Mouse (Mus musculus) heart, embryonic 14.5 days (tissue): ENCODE measurements around the gene H2-M10.6. TPM values are rescaled to one million over a fixed set of nuclear protein-coding genes. Genes with fewer than 3 reads are reported as not detected.

Experiments
- ATAC-seq: fragments of 200-750 bp; cut with Nextera tagmentation; 2 replicates; pipeline ENCODE4 v1.8.0; 2017; ENCODE audit warnings: low read depth, moderate TSS enrichment; ENCODE audit not compliant: insufficient number of reproducible peaks, insufficient read depth, low FRiP score
- H3K27ac ChIP-seq, 2 experiments: fragments of 200-500 bp in 1 of 2; fragments of 300-500 bp in 1 of 2; sonication (generic) in 1 of 2; replicated peaks in 1 of 2; 2 replicates each; pipeline ENCODE4 v1.5.1; 2012 to 2014; ENCODE audit warnings: low read depth in 2 of 2, low read length in 2 of 2, control low read depth in 1 of 2, mild to moderate bottlenecking in 1 of 2, mixed read lengths in 1 of 2; ENCODE audit not compliant: control insufficient read depth in 1 of 2, insufficient read depth in 1 of 2
- H3K27me3 ChIP-seq: fragments of 300-500 bp; sonication (generic); 2 replicates; pipeline ENCODE4 v1.6.1; 2014; ENCODE audit warnings: mild to moderate bottlenecking, low read length, control low read depth; ENCODE audit not compliant: control insufficient read depth, insufficient read depth
- H3K36me3 ChIP-seq: fragments of 300-500 bp; sonication (generic); 2 replicates; pipeline ENCODE4 v1.6.1; 2014; ENCODE audit warnings: mild to moderate bottlenecking, control low read depth, low read length, mixed read lengths; ENCODE audit not compliant: control insufficient read depth, insufficient read depth
- H3K4me1 ChIP-seq, 2 experiments: fragments of 200-500 bp in 1 of 2; fragments of 300-500 bp in 1 of 2; sonication (generic) in 1 of 2; 2 replicates each; pipeline ENCODE4 v1.6.1; 2012 to 2014; ENCODE audit warnings: low read length in 2 of 2, control low read depth in 1 of 2, mixed read lengths in 1 of 2; ENCODE audit not compliant: control insufficient read depth in 2 of 2, insufficient read depth in 2 of 2
- H3K4me2 ChIP-seq: fragments of 300-500 bp; sonication (generic); 2 replicates; pipeline ENCODE4 v1.6.1; 2014; ENCODE audit warnings: mild to moderate bottlenecking, low read length
- H3K4me3 ChIP-seq, 2 experiments: fragments of 200-500 bp in 1 of 2; fragments of 300-500 bp in 1 of 2; sonication (generic) in 1 of 2; 2 replicates each; pipeline ENCODE4 v1.5.1; 2012 to 2014; ENCODE audit warnings: low read length in 2 of 2, mild to moderate bottlenecking in 2 of 2, control low read depth in 1 of 2, low read depth in 1 of 2, moderate library complexity in 1 of 2; ENCODE audit not compliant: control insufficient read depth in 1 of 2, insufficient read depth in 1 of 2
- H3K9ac ChIP-seq: fragments of 300-500 bp; sonication (generic); 2 replicates; pipeline ENCODE4 v1.6.1; 2014; ENCODE audit warnings: mild to moderate bottlenecking, low read length
- H3K9me3 ChIP-seq: fragments of 300-500 bp; sonication (generic); 2 replicates; pipeline ENCODE4 v1.6.1; 2016; ENCODE audit warnings: low read length, control low read depth; ENCODE audit not compliant: control insufficient read depth
- WGBS: fragments of 180-500 bp; shearing (Covaris S2); extraction: QIAGEN DNeasy Blood & Tissue Kit; methylation state at CpG from one replicate; pipeline ENCODE4 v1.1.7; 2014; 5-methylcytosine and 5-hydroxymethylcytosine counted together
- polyA plus RNA-seq: library from polyadenylated mRNA; unstranded; fragments of >200 nt; fragmentation: Nextera tagmentation; extraction: Ambion mirVana; gene quantifications from 2 replicates; pipeline ENCODE4 v1.2.1, GENCODE M21; 2014

H2-M10.6 gene
- polyA plus RNA-seq, 1 experiment from 2014 or later, result not detected

- H3K4me2 ChIP-seq, result no peak overlapping the region
- H3K27ac ChIP-seq, result no peak overlapping the region
- H3K27me3 ChIP-seq, result no peaks in the 10 kb centered on the region
- peaks cover 83% of the 10 kb centered on the region for H3K36me3 ChIP-seq
- WGBS, result 91% methylated on average over 4 of the region's 4 CpGs
- no peaks in the 10 kb centered on the region for H3K4me1 ChIP-seq
- H3K9me3 ChIP-seq, result no peaks in the 10 kb centered on the region
- H3K4me3 ChIP-seq, result no peak overlapping the region
- no peak for ATAC-seq
- H3K9ac ChIP-seq, result no peak overlapping the region
Observed at GRCm38 (mm10) chr17:36856236-36856635, 44.3 kb downstream of the H2-M10.6 start.

- Histone ChIP-seq H3K4me2 (no peak overlapping the region), H3K36me3 (peaks cover 64% of the 10 kb centered on the region), H3K27me3 (no peaks in the 10 kb centered on the region; the same call in 1 of the 2 replicates), H3K27ac (no peak overlapping the region), H3K4me3 (no peak overlapping the region), H3K9ac (no peak overlapping the region), H3K9me3 (no peaks in the 10 kb centered on the region), H3K4me1 (no peaks in the 10 kb centered on the region)
- WGBS, result 85% methylated on average over 3 of the region's 3 CpGs
- ATAC-seq, result no peak
Observed at GRCm38 (mm10) chr17:36858181-36858580, 46.2 kb downstream of the H2-M10.6 start.

- peaks cover 0 to under 1% of the 10 kb centered on the region in 2 experiments; a peak in 1 of 4 replicates for H3K4me1 ChIP-seq
- H3K9me3 ChIP-seq, result no peaks in the 10 kb centered on the region
- H3K27ac ChIP-seq, result no peak overlapping the region
- ATAC-seq, result no peak
- H3K9ac ChIP-seq, result no peak overlapping the region
- peaks cover 30% of the 10 kb centered on the region for H3K36me3 ChIP-seq
- no peak overlapping the region for H3K4me2 ChIP-seq
- no peak overlapping the region for H3K4me3 ChIP-seq
- 62% methylated on average over 2 of the region's 2 CpGs for WGBS
- peaks cover 17% of the 10 kb centered on the region for H3K27me3 ChIP-seq
Observed at GRCm38 (mm10) chr17:36861680-36862079, 49.7 kb downstream of the H2-M10.6 start.

Other genes with a start within 250 kb of the H2-M10.6 start
- gene H2-M9, start 169.5 kb upstream of the H2-M10.6 start, polyA plus RNA-seq, result not detected in 2 replicates
- not detected in 2 replicates for gene H2-M1, start 140.0 kb upstream of the H2-M10.6 start, polyA plus RNA-seq
- gene H2-M10.5, start 39.3 kb upstream of the H2-M10.6 start, polyA plus RNA-seq, result not detected in 2 replicates
- 17.6 and 18.8 TPM in 2 replicates for gene Trim26, start 25.0 kb downstream of the H2-M10.6 start, polyA plus RNA-seq
- 0.19 TPM in 1 of 2 replicates, not detected in the other for gene Trim15, start 55.0 kb downstream of the H2-M10.6 start, polyA plus RNA-seq
- gene Trim10, start 57.4 kb downstream of the H2-M10.6 start, polyA plus RNA-seq, result 4.7 and 6.8 TPM in 2 replicates
- gene Trim40, start 78.0 kb downstream of the H2-M10.6 start, polyA plus RNA-seq, result not detected in 2 replicates
- gene Trim31, start 85.9 kb downstream of the H2-M10.6 start, polyA plus RNA-seq, result not detected in 2 replicates
- gene Rnf39, start 130.7 kb downstream of the H2-M10.6 start, polyA plus RNA-seq, result 0.24 and 0.45 TPM in 2 replicates
- gene Ppp1r11, start 139.6 kb downstream of the H2-M10.6 start, polyA plus RNA-seq, result 95.7 and 98.4 TPM in 2 replicates
- gene Znrd1, start 146.4 kb downstream of the H2-M10.6 start, polyA plus RNA-seq, result 42.0 and 43.9 TPM in 2 replicates
- gene Znrd1as, start 146.4 kb downstream of the H2-M10.6 start, polyA plus RNA-seq, result 8.1 and 8.6 TPM in 2 replicates
- 0.32 TPM in 1 of 2 replicates, not detected in the other for gene 2410137M14Rik, start 169.1 kb downstream of the H2-M10.6 start, polyA plus RNA-seq
- gene H2-M5, start 177.4 kb downstream of the H2-M10.6 start, polyA plus RNA-seq, result 0.23 and 0.75 TPM in 2 replicates
- gene Zfp57, start 189.0 kb downstream of the H2-M10.6 start, polyA plus RNA-seq, result 38.3 and 43.4 TPM in 2 replicates
- 0.15 TPM in 1 of 2 replicates, not detected in the other for gene Mog, start 211.2 kb downstream of the H2-M10.6 start, polyA plus RNA-seq
- gene Gabbr1, start 233.8 kb downstream of the H2-M10.6 start, polyA plus RNA-seq, result 3.6 and 8.0 TPM in 2 replicates